Comparison of ENCODE assay signal across 17 mouse cellular contexts in the genomic region with DNA sequence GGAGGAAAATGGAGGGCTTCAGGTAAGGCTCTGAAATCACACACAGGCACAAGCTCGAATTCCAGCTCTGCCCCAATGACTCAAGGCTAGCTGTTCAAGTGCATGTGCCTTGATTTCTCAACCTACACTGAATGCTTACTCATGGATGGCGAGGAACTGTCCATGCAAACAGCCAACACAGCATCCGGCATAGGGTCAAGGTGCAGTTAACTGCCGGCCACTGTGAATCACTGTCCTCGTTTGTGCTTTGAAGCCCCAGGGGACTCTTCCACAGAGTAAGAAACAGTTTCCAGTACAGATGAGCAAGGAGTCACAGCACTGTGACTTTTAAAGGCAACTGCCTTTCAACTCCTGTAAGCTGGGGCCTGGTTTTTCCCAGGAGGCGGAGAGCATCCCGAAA. TPM values are rescaled to one million over a fixed set of nuclear protein-coding genes. Genes with fewer than 3 reads are reported as not detected.
A peak's percentile ranks its signal among the peaks of the same experiment; 100 is the strongest.
DNase-seq lines count a peak whose midpoint lies in the region; ATAC-seq and TF ChIP-seq lines count a peak whose summit lies in the region.
"Had no signal": no experiment of that assay in that cellular context is flagged by ENCODE, and none has a peak within 500 bp of the region (broad histone marks: within the 10 kb centered on the region; RNA-seq: fewer than 3 reads in every experiment).

No protein-coding gene starts in this region.

- H3K27me3 ChIP-seq in intestine, postnatal 0 days (replicated peaks; ENCODE audit: control insufficient read depth, insufficient read depth, low read length): no peaks in the 10 kb centered on the region
- no peaks in the 10 kb centered on the region for H3K27me3 ChIP-seq in intestine, embryonic 16.5 days (replicated peaks; ENCODE audit: control insufficient read depth, insufficient read depth, low read length)
- H3K27me3 ChIP-seq in liver, embryonic 13.5 days: no peaks in the 10 kb centered on the region
- H3K27me3 ChIP-seq: heart, embryonic 12.5 days; hindbrain, embryonic 13.5 days had no signal

- no peaks in the 10 kb centered on the region for H3K4me1 ChIP-seq in intestine, postnatal 0 days (replicated peaks; ENCODE audit: control insufficient read depth, insufficient read depth, low read length)
- no peaks in the 10 kb centered on the region for H3K4me1 ChIP-seq in intestine, embryonic 16.5 days (ENCODE audit: control insufficient read depth, insufficient read depth, low read length)
- H3K4me1 ChIP-seq in liver, embryonic 13.5 days (replicated peaks): peaks cover 16% of the 10 kb centered on the region

- 64% methylated on average over 7 of the region's 7 CpGs for WGBS in intestine, postnatal 0 days
- WGBS in intestine, embryonic 16.5 days: 75% methylated on average over 7 of the region's 7 CpGs
- WGBS in liver, embryonic 13.5 days (ENCODE audit: insufficient replicate concordance): 68% methylated on average over 7 of the region's 7 CpGs

- no peak for TF ChIP-seq CTCF in intestine, postnatal 0 days (IDR thresholded peaks at IDR 0.05; ENCODE audit: low read depth)

- DNase-seq in adrenal gland, adult (ENCODE audit: inconsistent age in 2 of 2, low spot score in 1 of 2): peak; percentile 91 to 95
- peak; percentile 78 for DNase-seq in kidney, adult 9 months
- DNase-seq in liver, embryonic 13.5 days: no peak
- DNase-seq in T-cell, adult 2 months (ENCODE audit: low spot score): no peak
- DNase-seq in frontal cortex, postnatal 10 days (ENCODE audit: low spot score in 2 of 2): no peak
- no peak for DNase-seq in lung, postnatal 14 days
- DNase-seq: cerebellum, postnatal 25 days; layer of hippocampus, adult 9-11 months; lung, postnatal 4 days; midbrain, embryonic 14.5 days; retina, postnatal 1 day; thymus, adult 18-20 months had no signal

- H3K9ac ChIP-seq in intestine, postnatal 0 days (ENCODE audit: low read depth, low read length): no peak overlapping the region; the same call in 1 of the 2 replicates
- H3K9ac ChIP-seq in intestine, embryonic 16.5 days (ENCODE audit: low read depth, low read length): no peak overlapping the region
- no peak overlapping the region for H3K9ac ChIP-seq in liver, embryonic 13.5 days
- H3K9ac ChIP-seq: hindbrain, embryonic 13.5 days had no signal

- no peak overlapping the region for H3K4me2 ChIP-seq in intestine, postnatal 0 days (replicated peaks; ENCODE audit: low read depth)
- H3K4me2 ChIP-seq in intestine, embryonic 16.5 days (ENCODE audit: low read depth, low read length): no peak overlapping the region
- H3K4me2 ChIP-seq in liver, embryonic 13.5 days: no peak overlapping the region
- H3K4me2 ChIP-seq: heart, embryonic 12.5 days; hindbrain, embryonic 13.5 days had no signal

- H3K9me3 ChIP-seq in intestine, postnatal 0 days (ENCODE audit: control insufficient read depth): no peaks in the 10 kb centered on the region
- H3K9me3 ChIP-seq in intestine, embryonic 16.5 days (ENCODE audit: control insufficient read depth, low read length): no peaks in the 10 kb centered on the region
- no peaks in the 10 kb centered on the region for H3K9me3 ChIP-seq in liver, embryonic 13.5 days (replicated peaks)
- H3K9me3 ChIP-seq: heart, embryonic 12.5 days; hindbrain, embryonic 13.5 days had no signal

- no peak overlapping the region for H3K4me3 ChIP-seq in intestine, postnatal 0 days (ENCODE audit: low read depth, low read length)
- H3K4me3 ChIP-seq in intestine, embryonic 16.5 days (ENCODE audit: low read length): no peak overlapping the region
- H3K4me3 ChIP-seq in liver, embryonic 13.5 days (replicated peaks): no peak overlapping the region
- H3K4me3 ChIP-seq: heart, embryonic 12.5 days; hindbrain, embryonic 13.5 days had no signal

- 0 out of 2 replicates have a peak overlapping the region, but pooled peaks have one; percentile 41 for H3K27ac ChIP-seq in intestine, postnatal 0 days (ENCODE audit: low read depth, low read length)
- H3K27ac ChIP-seq in intestine, embryonic 16.5 days (ENCODE audit: low read length): no peak overlapping the region
- H3K27ac ChIP-seq in liver, embryonic 13.5 days: peak overlapping the region; percentile 19; the same call in 1 of the 2 replicates

- peak; percentile 81 for ATAC-seq in intestine, postnatal 0 days
- ATAC-seq in intestine, embryonic 16.5 days: no peak
- ATAC-seq in liver, embryonic 13.5 days (ENCODE audit: low read depth): peak; percentile 73
- ATAC-seq: CD4-positive, CD25-positive, alpha-beta regulatory T cell, adult 4 months had no signal

- peaks cover 27% of the 10 kb centered on the region for H3K36me3 ChIP-seq in intestine, postnatal 0 days (ENCODE audit: control insufficient read depth, insufficient read depth)
- peaks cover 5% of the 10 kb centered on the region for H3K36me3 ChIP-seq in intestine, embryonic 16.5 days (ENCODE audit: control insufficient read depth, insufficient read depth, low read length)
- peaks cover 39% of the 10 kb centered on the region for H3K36me3 ChIP-seq in liver, embryonic 13.5 days

RNA-seq across cellular contexts. Expression of a gene that starts 36.1 kb away (rescaled TPM):
- 38.8 and 41.1 TPM in 2 replicates for polyA plus RNA-seq in intestine, postnatal 0 days (2015; fragmentation: Nextera tagmentation; extraction: Ambion mirVana)
- 44.6 and 48.5 TPM in 2 replicates for polyA plus RNA-seq in intestine, embryonic 16.5 days (2015; fragmentation: Nextera tagmentation; extraction: Ambion mirVana)
- polyA plus RNA-seq in liver, embryonic 13.5 days (2015; fragmentation: Nextera tagmentation; extraction: Ambion mirVana): 5.6 and 6.3 TPM in 2 replicates

Comparison
In these comparisons a context has a peak if more than half of its experiments do, and no peak if none do; other contexts are left out.
1. DNase-seq: peak in adrenal gland, adult (2 of 2) and kidney, adult 9 months (single experiment); none in liver, embryonic 13.5 days (single experiment), T-cell, adult 2 months (single experiment), frontal cortex, postnatal 10 days (0 of 2) and lung, postnatal 14 days (single experiment).